Mouse (Mus musculus): ENCODE measurements at regions not wholly inside any gene's neighbourhood (a gene's known extent, or its start where the extent isn't known, plus 50 kb on each side); places are given as distances from the start of the nearest gene placed in this dataset.

- TF ChIP-seq POLR2A (IDR thresholded peaks at IDR 0.05; ENCODE audit: low read depth, low read length), result no peak
- no peak for TF ChIP-seq CTCF (IDR thresholded peaks at IDR 0.05; ENCODE audit: extremely low read depth, insufficient read length, insufficient replicate concordance, low read depth, low read length)
Measured at GRCm38 (mm10) chr15:59169831-59170230, 280.7 kb downstream of the Gm49356 start.

Data from small intestine, adult 2 months (tissue).